Mouse (Mus musculus): ENCODE data around the gene D1Ertd622e. TPM values are rescaled to one million over a fixed set of nuclear protein-coding genes. Genes with fewer than 3 reads are reported as not detected.

D1Ertd622e gene
- polyA plus RNA-seq, 1 experiment from 2014 or later = 25.2 TPM

GRCm38 (mm10) chr1:97615525-97615924 lies 46.3 kb downstream of the D1Ertd622e start:
- H3K4me2 ChIP-seq (ENCODE audit: low read depth, low read length) = no peak overlapping the region
- no peaks in the 10 kb centered on the region for H3K4me1 ChIP-seq (ENCODE audit: control insufficient read depth, insufficient read depth, low read length)
- ATAC-seq (replicated peaks; ENCODE audit: insufficient number of reproducible peaks, low FRiP score, low TSS enrichment, low read depth) = no peak
- no peak overlapping the region for H3K9ac ChIP-seq (replicated peaks; ENCODE audit: low read length)
- no peaks in the 10 kb centered on the region for H3K9me3 ChIP-seq (replicated peaks; ENCODE audit: control insufficient read depth, low read length)
- H3K27ac ChIP-seq (replicated peaks; ENCODE audit: low read depth, low read length) = no peak overlapping the region
- DNase-seq (ENCODE audit: low spot score) = no peak
- WGBS = 93% methylated on average over 1 of the region's 1 CpGs
- no peaks in the 10 kb centered on the region for H3K36me3 ChIP-seq (replicated peaks; ENCODE audit: control insufficient read depth, insufficient read depth, low read depth, low read length)
- no peaks in the 10 kb centered on the region for H3K27me3 ChIP-seq (ENCODE audit: control insufficient read depth, insufficient read depth, low read length)
- no peak overlapping the region for H3K4me3 ChIP-seq (ENCODE audit: low read depth, low read length)

- 85% methylated on average over 11 of the region's 11 CpGs for WGBS
- Histone ChIP-seq H3K9me3 (replicated peaks; ENCODE audit: control insufficient read depth, low read length) (no peaks in the 10 kb centered on the region), H3K36me3 (replicated peaks; ENCODE audit: control insufficient read depth, insufficient read depth, low read depth, low read length) (no peaks in the 10 kb centered on the region), H3K4me1 (ENCODE audit: control insufficient read depth, insufficient read depth, low read length) (no peaks in the 10 kb centered on the region), H3K9ac (replicated peaks; ENCODE audit: low read length) (no peak overlapping the region), H3K4me3 (ENCODE audit: low read depth, low read length) (no peak overlapping the region), H3K27me3 (ENCODE audit: control insufficient read depth, insufficient read depth, low read length) (no peaks in the 10 kb centered on the region), H3K4me2 (ENCODE audit: low read depth, low read length) (no peak overlapping the region), H3K27ac (replicated peaks; ENCODE audit: low read depth, low read length) (no peak overlapping the region)
- ATAC-seq (replicated peaks; ENCODE audit: insufficient number of reproducible peaks, low FRiP score, low TSS enrichment, low read depth) (no peak), DNase-seq (ENCODE audit: low spot score) (no peak)
These were observed 47.1 kb downstream of the D1Ertd622e start for GRCm38 (mm10) chr1:97614531-97615462.

GRCm38 (mm10) chr1:97611747-97612146 lies 50.1 kb downstream of the D1Ertd622e start:
- H3K27me3 ChIP-seq (ENCODE audit: control insufficient read depth, insufficient read depth, low read length) = no peaks in the 10 kb centered on the region
- H3K36me3 ChIP-seq (replicated peaks; ENCODE audit: control insufficient read depth, insufficient read depth, low read depth, low read length) = no peaks in the 10 kb centered on the region
- no peaks in the 10 kb centered on the region for H3K9me3 ChIP-seq (replicated peaks; ENCODE audit: control insufficient read depth, low read length)
- peak; percentile 70; the same call in 1 of the 2 replicates for ATAC-seq (replicated peaks; ENCODE audit: insufficient number of reproducible peaks, low FRiP score, low TSS enrichment, low read depth)
- DNase-seq (ENCODE audit: low spot score) = peak; percentile 72
- WGBS = 22% methylated on average over 2 of the region's 2 CpGs
- H3K4me2 ChIP-seq (ENCODE audit: low read depth, low read length) = no peak overlapping the region
- no peak overlapping the region for H3K4me3 ChIP-seq (ENCODE audit: low read depth, low read length)
- H3K9ac ChIP-seq (replicated peaks; ENCODE audit: low read length) = no peak overlapping the region
- H3K27ac ChIP-seq (replicated peaks; ENCODE audit: low read depth, low read length) = no peak overlapping the region
- H3K4me1 ChIP-seq (ENCODE audit: control insufficient read depth, insufficient read depth, low read length) = no peaks in the 10 kb centered on the region

GRCm38 (mm10) chr1:97603361-97603760 lies 58.5 kb downstream of the D1Ertd622e start:
- Histone ChIP-seq H3K9ac (replicated peaks; ENCODE audit: low read length) (no peak overlapping the region), H3K9me3 (replicated peaks; ENCODE audit: control insufficient read depth, low read length) (no peaks in the 10 kb centered on the region), H3K27me3 (ENCODE audit: control insufficient read depth, insufficient read depth, low read length) (no peaks in the 10 kb centered on the region), H3K36me3 (replicated peaks; ENCODE audit: control insufficient read depth, insufficient read depth, low read depth, low read length) (no peaks in the 10 kb centered on the region), H3K4me2 (ENCODE audit: low read depth, low read length) (no peak overlapping the region), H3K27ac (replicated peaks; ENCODE audit: low read depth, low read length) (no peak overlapping the region), H3K4me1 (ENCODE audit: control insufficient read depth, insufficient read depth, low read length) (no peaks in the 10 kb centered on the region), H3K4me3 (ENCODE audit: low read depth, low read length) (no peak overlapping the region)
- 64% methylated on average over 1 of the region's 1 CpGs for WGBS
- DNase-seq (ENCODE audit: low spot score) = no peak
- no peak for ATAC-seq (replicated peaks; ENCODE audit: insufficient number of reproducible peaks, low FRiP score, low TSS enrichment, low read depth)

GRCm38 (mm10) chr1:97600371-97600770 lies 61.5 kb downstream of the D1Ertd622e start:
- Histone ChIP-seq H3K9ac (replicated peaks; ENCODE audit: low read length) (no peak overlapping the region), H3K36me3 (replicated peaks; ENCODE audit: control insufficient read depth, insufficient read depth, low read depth, low read length) (no peaks in the 10 kb centered on the region), H3K4me2 (ENCODE audit: low read depth, low read length) (no peak overlapping the region), H3K27me3 (ENCODE audit: control insufficient read depth, insufficient read depth, low read length) (no peaks in the 10 kb centered on the region), H3K9me3 (replicated peaks; ENCODE audit: control insufficient read depth, low read length) (no peaks in the 10 kb centered on the region), H3K27ac (replicated peaks; ENCODE audit: low read depth, low read length) (no peak overlapping the region), H3K4me3 (ENCODE audit: low read depth, low read length) (no peak overlapping the region), H3K4me1 (ENCODE audit: control insufficient read depth, insufficient read depth, low read length) (no peaks in the 10 kb centered on the region)
- DNase-seq (ENCODE audit: low spot score) (no peak), ATAC-seq (replicated peaks; ENCODE audit: insufficient number of reproducible peaks, low FRiP score, low TSS enrichment, low read depth) (no peak)
- WGBS = 78% methylated on average over 2 of the region's 2 CpGs

- Histone ChIP-seq H3K9me3 (replicated peaks; ENCODE audit: control insufficient read depth, low read length) (no peaks in the 10 kb centered on the region), H3K4me1 (ENCODE audit: control insufficient read depth, insufficient read depth, low read length) (no peaks in the 10 kb centered on the region), H3K4me2 (ENCODE audit: low read depth, low read length) (no peak overlapping the region), H3K4me3 (ENCODE audit: low read depth, low read length) (no peak overlapping the region), H3K27ac (replicated peaks; ENCODE audit: low read depth, low read length) (no peak overlapping the region), H3K27me3 (ENCODE audit: control insufficient read depth, insufficient read depth, low read length) (no peaks in the 10 kb centered on the region), H3K9ac (replicated peaks; ENCODE audit: low read length) (no peak overlapping the region), H3K36me3 (replicated peaks; ENCODE audit: control insufficient read depth, insufficient read depth, low read depth, low read length) (no peaks in the 10 kb centered on the region)
- 84% methylated on average over 3 of the region's 3 CpGs for WGBS
- ATAC-seq (replicated peaks; ENCODE audit: insufficient number of reproducible peaks, low FRiP score, low TSS enrichment, low read depth) = no peak
- DNase-seq (ENCODE audit: low spot score) = no peak
These were observed 62.8 kb downstream of the D1Ertd622e start for GRCm38 (mm10) chr1:97599101-97599500.

GRCm38 (mm10) chr1:97588561-97588960 lies 73.3 kb downstream of the D1Ertd622e start:
- no peak overlapping the region for H3K9ac ChIP-seq (replicated peaks; ENCODE audit: low read length)
- no peak overlapping the region for H3K4me2 ChIP-seq (ENCODE audit: low read depth, low read length)
- WGBS = 15% methylated on average over 3 of the region's 3 CpGs
- H3K9me3 ChIP-seq (replicated peaks; ENCODE audit: control insufficient read depth, low read length) = no peaks in the 10 kb centered on the region
- ATAC-seq (replicated peaks; ENCODE audit: insufficient number of reproducible peaks, low FRiP score, low TSS enrichment, low read depth) (no peak), DNase-seq (ENCODE audit: low spot score) (peak; percentile 12)
- H3K36me3 ChIP-seq (replicated peaks; ENCODE audit: control insufficient read depth, insufficient read depth, low read depth, low read length) = no peaks in the 10 kb centered on the region
- no peak overlapping the region for H3K27ac ChIP-seq (replicated peaks; ENCODE audit: low read depth, low read length)
- no peak overlapping the region for H3K4me3 ChIP-seq (ENCODE audit: low read depth, low read length)
- no peaks in the 10 kb centered on the region for H3K4me1 ChIP-seq (ENCODE audit: control insufficient read depth, insufficient read depth, low read length)
- no peaks in the 10 kb centered on the region for H3K27me3 ChIP-seq (ENCODE audit: control insufficient read depth, insufficient read depth, low read length)

- no peaks in the 10 kb centered on the region for H3K4me1 ChIP-seq (ENCODE audit: control insufficient read depth, insufficient read depth, low read length)
- H3K4me3 ChIP-seq (ENCODE audit: low read depth, low read length) = no peak overlapping the region
- no peaks in the 10 kb centered on the region for H3K9me3 ChIP-seq (replicated peaks; ENCODE audit: control insufficient read depth, low read length)
- ATAC-seq (replicated peaks; ENCODE audit: insufficient number of reproducible peaks, low FRiP score, low TSS enrichment, low read depth) (no peak), DNase-seq (ENCODE audit: low spot score) (no peak)
- H3K36me3 ChIP-seq (replicated peaks; ENCODE audit: control insufficient read depth, insufficient read depth, low read depth, low read length) = no peaks in the 10 kb centered on the region
- H3K27me3 ChIP-seq (ENCODE audit: control insufficient read depth, insufficient read depth, low read length) = no peaks in the 10 kb centered on the region
- H3K27ac ChIP-seq (replicated peaks; ENCODE audit: low read depth, low read length) = no peak overlapping the region
- no peak overlapping the region for H3K4me2 ChIP-seq (ENCODE audit: low read depth, low read length)
- no peak overlapping the region for H3K9ac ChIP-seq (replicated peaks; ENCODE audit: low read length)
These were observed 76.8 kb downstream of the D1Ertd622e start for GRCm38 (mm10) chr1:97585106-97585505.
